Mouse (Mus musculus): ENCODE results near the gene Islr. TPM values are rescaled to one million over a fixed set of nuclear protein-coding genes. Genes with fewer than 3 reads are reported as not detected.

Gene Islr
- total and polyA plus RNA-seq, 3 experiments: not detected

DNA sequence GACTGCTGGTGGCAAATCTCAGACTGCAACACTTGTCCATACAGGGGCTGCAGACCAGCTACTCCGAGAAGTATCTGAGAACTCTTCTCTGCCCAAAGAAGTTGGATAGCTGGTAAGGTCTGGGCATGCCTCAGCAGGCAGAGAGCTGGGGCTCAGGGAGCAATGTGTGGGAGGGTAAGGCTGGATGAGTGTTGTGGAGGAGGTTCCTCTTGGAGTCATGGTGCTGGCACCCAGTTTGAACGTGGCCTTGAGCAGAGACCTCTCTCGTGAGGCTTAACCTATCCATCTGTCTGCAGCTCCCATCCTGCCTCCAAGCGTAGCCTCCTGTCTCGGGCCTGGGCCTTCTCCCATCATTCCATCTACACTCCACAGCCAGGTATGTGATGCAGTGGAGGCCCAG lies 58.7 kb downstream of the Islr start:
- TF ChIP-seq ZNF384 (IDR thresholded peaks at IDR 0.05; ENCODE audit: low read depth, low read length) (no peak), KAT2A (conservative IDR thresholded peaks at IDR 0.05; ENCODE audit: low read depth, low read length) (no peak), ZC3H11A (IDR thresholded peaks at IDR 0.05; ENCODE audit: low read depth, low read length) (no peak), NRF1 (IDR thresholded peaks at IDR 0.05; ENCODE audit: insufficient read depth, low read depth, low read length, poor library complexity, severe bottlenecking) (no peak), JUND (IDR thresholded peaks at IDR 0.05; ENCODE audit: low read depth, low read length) (no peak), USF2 (IDR thresholded peaks at IDR 0.05; ENCODE audit: borderline replicate concordance in 1 of 2, insufficient read depth in 1 of 2, low read depth in 1 of 2, low read length in 2 of 2) (no peak)
- H3K27ac ChIP-seq (ENCODE audit: control insufficient read depth, low read depth, low read length): no peak overlapping the region
- H3K9me3 ChIP-seq (replicated peaks; ENCODE audit: insufficient read depth, low read length): no peaks in the 10 kb centered on the region
- no peaks in the 10 kb centered on the region for H3K4me1 ChIP-seq (ENCODE audit: control insufficient read depth in 1 of 2, insufficient read depth in 2 of 2, low read length in 2 of 2)
- DNase-seq (ENCODE audit: low read depth, low spot score): no peak
- peaks cover 7 to 23% of the 10 kb centered on the region in 2 experiments for H3K27me3 ChIP-seq (ENCODE audit: control insufficient read depth in 1 of 2, insufficient read depth in 2 of 2, low read length in 2 of 2)
- H3K36me3 ChIP-seq (ENCODE audit: control insufficient read depth in 1 of 2, insufficient read depth in 2 of 2, low read length in 2 of 2): no peaks in the 10 kb centered on the region
- H3K79me2 ChIP-seq (ENCODE audit: control insufficient read depth, insufficient read depth, low read length, poor library complexity): no peaks in the 10 kb centered on the region
- H3K4me3 ChIP-seq (ENCODE audit: control insufficient read depth in 1 of 2, insufficient read depth in 1 of 2, low read depth in 2 of 2, low read length in 2 of 2): no peak overlapping the region
- no peak overlapping the region for H3K9ac ChIP-seq (ENCODE audit: control insufficient read depth, low read depth, low read length, poor library complexity, severe bottlenecking)

DNA sequence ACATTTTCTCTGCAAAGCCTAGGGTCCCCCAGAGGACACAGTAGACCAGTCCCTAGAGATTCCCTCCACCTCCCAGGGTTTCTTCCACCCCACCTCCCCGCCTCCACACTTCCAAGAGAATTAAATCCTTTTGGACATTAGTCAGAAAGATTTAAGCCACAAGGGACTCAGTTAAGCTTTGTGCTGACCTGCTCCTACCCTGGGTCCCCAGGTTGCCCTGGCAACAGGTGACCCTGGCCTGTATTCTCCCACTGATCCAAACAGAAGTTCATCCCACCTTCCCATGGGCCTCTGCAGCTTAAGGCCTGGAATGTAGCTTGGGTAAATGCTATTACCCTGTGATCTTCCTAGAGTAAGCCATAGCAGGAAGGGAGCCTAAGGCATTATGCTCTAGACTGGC lies 59.4 kb downstream of the Islr start:
- no peak overlapping the region for H3K27ac ChIP-seq (ENCODE audit: control insufficient read depth, low read depth, low read length)
- TF ChIP-seq POLR2AphosphoS2 (IDR thresholded peaks at IDR 0.05; ENCODE audit: low read length): no peak
- no peaks in the 10 kb centered on the region for H3K79me2 ChIP-seq (ENCODE audit: control insufficient read depth, insufficient read depth, low read length, poor library complexity)
- no peaks in the 10 kb centered on the region for H3K9me3 ChIP-seq (replicated peaks; ENCODE audit: insufficient read depth, low read length)
- H3K4me3 ChIP-seq (ENCODE audit: control insufficient read depth in 1 of 2, insufficient read depth in 1 of 2, low read depth in 2 of 2, low read length in 2 of 2): no peak overlapping the region
- peaks cover 7 to 26% of the 10 kb centered on the region in 2 experiments for H3K27me3 ChIP-seq (ENCODE audit: control insufficient read depth in 1 of 2, insufficient read depth in 2 of 2, low read length in 2 of 2)
- no peak for DNase-seq (ENCODE audit: low read depth, low spot score)
- H3K36me3 ChIP-seq (ENCODE audit: control insufficient read depth in 1 of 2, insufficient read depth in 2 of 2, low read length in 2 of 2): no peaks in the 10 kb centered on the region
- no peak overlapping the region for H3K9ac ChIP-seq (ENCODE audit: control insufficient read depth, low read depth, low read length, poor library complexity, severe bottlenecking)
- H3K4me1 ChIP-seq (ENCODE audit: control insufficient read depth in 1 of 2, insufficient read depth in 2 of 2, low read length in 2 of 2): no peaks in the 10 kb centered on the region

DNA sequence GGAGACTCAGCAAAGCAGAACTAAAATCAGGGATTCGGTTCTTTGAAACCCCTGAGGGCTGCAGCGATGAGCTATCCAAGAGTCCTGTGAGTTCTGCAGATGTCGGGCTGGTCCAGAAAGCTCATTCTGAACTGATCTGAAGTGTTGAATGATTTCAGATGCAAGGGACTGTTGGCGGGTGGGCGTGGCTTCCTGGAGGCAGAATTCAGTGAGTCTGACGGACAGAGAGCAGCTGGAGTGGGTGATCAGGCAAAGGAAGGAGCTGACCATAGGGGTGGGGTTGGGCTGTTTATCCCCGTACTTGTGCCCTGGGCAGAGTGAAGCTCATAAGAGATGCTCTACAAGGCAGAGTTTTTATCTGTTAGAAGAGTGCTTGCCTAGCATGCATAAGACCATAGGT lies 60.7 kb downstream of the Islr start:
- DNase-seq (ENCODE audit: low read depth, low spot score): no peak
- Histone ChIP-seq H3K9me3 (replicated peaks; ENCODE audit: insufficient read depth, low read length) (no peaks in the 10 kb centered on the region), H3K27ac (ENCODE audit: control insufficient read depth, low read depth, low read length) (no peak overlapping the region), H3K79me2 (ENCODE audit: control insufficient read depth, insufficient read depth, low read length, poor library complexity) (no peaks in the 10 kb centered on the region), H3K9ac (ENCODE audit: control insufficient read depth, low read depth, low read length, poor library complexity, severe bottlenecking) (no peak overlapping the region), H3K4me1 (ENCODE audit: control insufficient read depth in 1 of 2, insufficient read depth in 2 of 2, low read length in 2 of 2) (no peaks in the 10 kb centered on the region), H3K36me3 (ENCODE audit: control insufficient read depth in 1 of 2, insufficient read depth in 2 of 2, low read length in 2 of 2) (no peaks in the 10 kb centered on the region), H3K27me3 (ENCODE audit: control insufficient read depth in 1 of 2, insufficient read depth in 2 of 2, low read length in 2 of 2) (peaks cover 5 to 24% of the 10 kb centered on the region in 2 experiments), H3K4me3 (ENCODE audit: control insufficient read depth in 1 of 2, insufficient read depth in 1 of 2, low read depth in 2 of 2, low read length in 2 of 2) (no peak overlapping the region)
- TF ChIP-seq MYC (IDR thresholded peaks at IDR 0.05; ENCODE audit: low read depth, low read length) (no peak), RAD21 (IDR thresholded peaks at IDR 0.05; ENCODE audit: low read depth, low read length) (no peak), E2F4 (IDR thresholded peaks at IDR 0.05; ENCODE audit: borderline replicate concordance, low read depth, low read length) (no peak), GABPA (IDR thresholded peaks at IDR 0.05; ENCODE audit: low read depth, low read length) (no peak), ETS1 (IDR thresholded peaks at IDR 0.05; ENCODE audit: low read depth, low read length) (no peak), SIN3A (IDR thresholded peaks at IDR 0.05; ENCODE audit: low read length) (no peak), TAL1 (IDR thresholded peaks at IDR 0.05; ENCODE audit: low read length) (no peak), JUND (IDR thresholded peaks at IDR 0.05; ENCODE audit: low read depth, low read length) (no peak), NELFE (IDR thresholded peaks at IDR 0.05; ENCODE audit: low read depth, low read length) (no peak), CHD2 (IDR thresholded peaks at IDR 0.05; ENCODE audit: low read length) (no peak), EP300 (IDR thresholded peaks at IDR 0.05; ENCODE audit: low read depth in 1 of 2, low read length in 2 of 2) (no peak), CHD1 (IDR thresholded peaks at IDR 0.05; ENCODE audit: low read depth, low read length) (no peak), ZMIZ1 (IDR thresholded peaks at IDR 0.05; ENCODE audit: low read depth, low read length) (no peak), ELF1 (IDR thresholded peaks at IDR 0.05; ENCODE audit: low read depth, low read length) (no peak), ZC3H11A (IDR thresholded peaks at IDR 0.05; ENCODE audit: low read depth, low read length) (no peak), CTCF (IDR thresholded peaks at IDR 0.05 in 2 of 3, conservative IDR thresholded peaks at IDR 0.05 in 1 of 3; ENCODE audit: control insufficient read depth in 1 of 3, insufficient read depth in 1 of 3, low read depth in 2 of 3, low read length in 3 of 3, poor library complexity in 1 of 3, severe bottlenecking in 1 of 3) (no peak)

Data from MEL (cell line).